Mouse (Mus musculus) kidney, postnatal 25 days (tissue): ENCODE results near the gene Suv39h2.

ENCODE experiments used
- DNase-seq, 2 experiments: peaks; one replicate each; pipeline ENCODE4 v3.0.0; 2021; ENCODE audit warnings: mixed read lengths in 2 of 2

Gene Suv39h2

DNA sequence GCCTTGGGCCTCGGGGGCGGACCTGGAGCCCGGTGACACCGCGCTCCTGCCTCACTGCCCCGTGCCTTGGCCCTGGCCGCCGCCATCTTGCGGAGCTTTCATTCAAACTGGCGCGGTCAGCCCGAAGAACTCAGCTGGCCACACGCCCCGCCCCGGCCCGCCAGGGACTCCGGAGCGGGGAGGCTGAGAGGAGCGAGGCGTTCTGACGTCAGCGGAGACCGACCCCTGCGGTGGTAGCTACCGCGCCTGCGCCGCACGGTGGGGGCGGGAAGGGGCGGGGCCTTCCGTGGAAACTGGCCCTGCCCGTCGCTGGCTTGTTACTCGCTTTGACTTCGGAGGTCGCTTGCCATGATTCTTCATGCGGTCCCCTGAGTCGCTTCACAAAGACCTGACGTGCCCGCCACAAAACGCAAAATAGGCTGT, at the start of gene Suv39h2:
Suv39h2 (minus strand) TSS at position 171 of the 423 bp plus-strand sequence.
- DNase-seq, result peak; percentile 97 to 98

DNA sequence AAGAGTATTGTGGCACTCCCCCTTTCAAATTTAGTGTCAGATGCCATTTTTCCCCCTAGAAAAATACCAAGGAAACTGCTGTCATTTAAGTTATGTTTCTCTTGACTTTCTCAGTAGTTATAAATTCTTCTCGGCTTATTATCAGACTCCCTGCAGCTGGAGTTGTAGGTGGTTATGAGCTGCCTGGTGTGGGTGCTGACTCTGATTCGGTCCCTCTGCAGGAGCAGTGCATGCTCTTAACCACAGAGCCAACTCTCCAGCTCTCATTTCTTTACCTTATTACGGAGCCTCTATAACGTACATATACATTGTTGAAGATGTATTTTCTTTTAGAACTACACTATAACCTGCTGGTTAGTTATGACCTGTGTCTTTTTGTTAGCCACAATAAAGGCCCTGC, 47.7 kb upstream of the Suv39h2 start:
- DNase-seq, result no peak

DNA sequence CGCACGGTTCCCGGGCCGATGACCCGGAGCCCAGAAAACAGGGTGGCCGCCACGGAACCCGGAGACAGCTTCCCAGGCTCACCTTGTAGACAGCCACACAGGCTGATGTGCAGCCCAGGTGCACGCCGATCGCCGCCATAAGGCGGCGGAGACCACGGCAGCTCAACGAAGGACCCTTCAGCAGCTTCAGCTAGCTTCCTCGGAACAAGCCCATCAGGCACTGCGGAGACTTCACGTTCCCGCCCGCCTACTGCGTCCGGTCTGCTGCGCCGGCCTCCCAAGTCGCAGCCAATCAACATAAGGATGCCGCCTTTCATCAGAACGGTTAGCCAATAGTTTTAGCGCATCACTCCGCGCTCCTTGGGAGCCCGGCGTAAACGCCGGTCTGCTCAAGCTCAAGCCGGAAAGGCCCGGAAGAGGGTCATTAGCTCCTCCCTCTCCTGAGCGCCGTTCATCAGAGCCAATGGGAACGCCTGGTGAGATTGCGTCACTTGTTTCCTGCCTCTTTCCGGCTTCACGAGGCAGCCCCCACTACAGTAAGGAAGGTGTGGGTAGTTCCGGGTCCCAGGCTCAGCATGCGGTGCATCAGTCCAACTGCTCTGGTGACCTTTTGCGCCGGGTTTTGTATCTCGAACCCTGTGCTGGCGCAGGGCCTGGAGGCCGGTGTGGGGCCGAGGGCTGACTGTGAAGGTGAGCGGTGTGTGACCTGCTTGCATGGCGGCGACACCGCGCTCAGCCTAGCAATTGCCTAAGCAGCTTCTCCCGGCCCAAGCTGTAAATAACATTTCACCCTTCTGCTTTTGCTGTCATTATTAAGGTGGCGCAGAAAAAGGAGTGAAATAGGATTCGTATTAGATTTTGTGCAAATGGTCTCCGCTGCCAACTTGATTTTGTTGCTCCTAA, 38.0 kb upstream of the Suv39h2 start, which contains the start of the genes Gm45902, Hspa14 and Cdnf:
Gm45902 (minus strand) TSS at position 239 of the 903 bp plus-strand sequence.
Hspa14 (minus strand) TSS at position 263 of the 903 bp plus-strand sequence.
Cdnf (plus strand) TSS at position 479 of the 903 bp plus-strand sequence.
- peak; percentile 97 to 99 for DNase-seq

GRCm38 (mm10) chr2:3512076-3512475, 37.2 kb upstream of the Suv39h2 start:
- DNase-seq, result peak; percentile 12 to 41

- no peak for DNase-seq
Observed at GRCm38 (mm10) chr2:3500886-3501285, 26.1 kb upstream of the Suv39h2 start.

- DNase-seq, result no peak
Observed at GRCm38 (mm10) chr2:3499543-3499942, 24.7 kb upstream of the Suv39h2 start.

DNA sequence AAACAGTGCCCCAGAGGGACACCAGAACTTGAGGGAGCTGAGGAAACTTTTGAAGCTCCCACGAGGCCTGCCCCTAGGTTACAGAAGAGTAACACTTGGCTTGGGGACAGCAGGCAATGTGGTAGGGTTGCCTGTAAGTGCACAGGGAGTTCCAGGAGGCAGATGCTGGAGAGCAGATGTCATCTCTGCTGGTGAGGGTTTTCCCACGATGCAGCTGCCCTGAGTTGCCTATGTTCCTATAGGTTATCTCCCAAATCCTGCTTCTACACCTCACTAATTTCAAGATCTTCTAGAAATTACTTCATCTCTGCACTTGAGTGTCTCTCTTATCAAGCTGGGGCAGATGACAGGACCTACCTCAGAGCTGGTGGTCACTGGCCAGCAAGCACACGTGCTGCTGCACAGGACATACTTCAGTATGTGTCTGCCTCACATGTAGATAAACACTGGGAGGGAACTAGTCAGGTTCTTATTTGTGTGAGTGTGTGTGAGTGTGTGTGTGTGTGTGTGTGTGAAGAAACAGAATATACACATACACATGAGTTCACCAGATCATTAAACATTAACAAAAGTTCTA, 19.1 kb upstream of the Suv39h2 start:
- DNase-seq, result no peak

DNA sequence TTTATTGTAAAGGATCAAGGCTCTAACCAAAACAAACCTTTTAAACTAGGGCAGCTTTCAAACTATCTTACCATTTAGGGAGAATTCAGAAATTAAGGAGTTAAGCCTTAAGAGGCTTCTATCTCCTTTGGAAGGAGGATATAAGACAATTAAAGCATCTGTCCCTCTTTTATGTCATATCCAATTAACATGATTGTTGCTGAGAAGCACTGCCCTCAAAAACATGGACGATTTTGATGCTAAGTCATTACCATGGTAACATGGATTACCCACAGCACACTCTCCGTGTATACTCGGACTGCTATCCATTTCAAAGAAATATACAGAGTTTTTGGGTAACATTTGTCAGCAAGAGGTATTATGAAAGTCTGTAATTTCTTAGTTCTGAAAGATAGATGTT, 15.0 kb upstream of the Suv39h2 start:
- no peak for DNase-seq

GRCm38 (mm10) chr2:3480239-3480638, 5.4 kb upstream of the Suv39h2 start:
- no peak for DNase-seq

- DNase-seq, result no peak
Observed at GRCm38 (mm10) chr2:3475746-3476251, 968 bp upstream of the Suv39h2 start.

DNA sequence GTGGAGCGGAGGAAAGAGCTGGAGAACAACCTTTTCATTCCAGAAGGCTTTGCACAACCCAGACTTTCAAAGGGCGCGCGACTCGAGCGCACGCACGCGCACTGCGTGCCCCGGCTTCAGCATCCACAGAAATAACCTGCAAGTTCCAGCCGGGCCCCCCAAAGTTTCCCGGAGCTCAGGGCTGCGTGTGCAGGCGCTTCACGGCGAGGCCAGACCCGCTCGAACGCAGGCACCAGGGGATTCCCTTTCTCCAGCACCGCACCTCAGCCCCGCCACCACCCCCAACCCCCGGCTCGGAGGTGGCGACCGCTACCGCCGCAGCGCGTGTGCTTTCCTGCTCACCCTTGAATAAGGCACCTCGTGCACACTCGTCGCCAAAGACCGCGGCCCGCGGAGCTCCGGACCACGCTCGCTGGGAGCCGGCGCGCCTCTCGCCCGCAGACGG, 448 bp downstream of the Suv39h2 start:
- DNase-seq, result peak; percentile 55 to 58

- DNase-seq, result no peak
Observed at GRCm38 (mm10) chr2:3473891-3474290, 940 bp downstream of the Suv39h2 start.

- DNase-seq, result no peak
Observed at GRCm38 (mm10) chr2:3456590-3456989, 18.2 kb downstream of the Suv39h2 start.

GRCm38 (mm10) chr2:3453096-3453495, 21.7 kb downstream of the Suv39h2 start:
- no peak for DNase-seq

DNA sequence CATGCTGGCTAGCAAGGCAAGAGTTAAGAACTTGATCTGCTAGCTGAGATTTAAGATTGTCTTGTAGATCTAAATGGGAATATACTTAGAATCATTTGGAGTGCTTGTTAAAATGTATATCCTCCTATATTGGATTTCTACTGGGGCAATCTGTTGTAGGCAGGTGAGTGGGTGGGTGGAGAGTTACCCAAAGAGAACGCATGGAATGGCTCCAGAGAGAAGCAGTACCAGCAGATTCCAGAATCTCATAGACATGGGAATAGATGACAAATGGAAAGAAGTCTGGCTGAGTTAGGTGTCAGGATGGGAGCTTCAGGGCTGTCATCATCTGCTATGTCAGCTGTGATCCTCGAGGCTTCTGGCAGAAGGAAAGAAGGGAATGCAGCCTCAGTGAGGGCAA, 25.4 kb downstream of the Suv39h2 start:
- no peak for DNase-seq

- no peak for DNase-seq
Observed at GRCm38 (mm10) chr2:3445984-3446383, 28.8 kb downstream of the Suv39h2 start.

DNA sequence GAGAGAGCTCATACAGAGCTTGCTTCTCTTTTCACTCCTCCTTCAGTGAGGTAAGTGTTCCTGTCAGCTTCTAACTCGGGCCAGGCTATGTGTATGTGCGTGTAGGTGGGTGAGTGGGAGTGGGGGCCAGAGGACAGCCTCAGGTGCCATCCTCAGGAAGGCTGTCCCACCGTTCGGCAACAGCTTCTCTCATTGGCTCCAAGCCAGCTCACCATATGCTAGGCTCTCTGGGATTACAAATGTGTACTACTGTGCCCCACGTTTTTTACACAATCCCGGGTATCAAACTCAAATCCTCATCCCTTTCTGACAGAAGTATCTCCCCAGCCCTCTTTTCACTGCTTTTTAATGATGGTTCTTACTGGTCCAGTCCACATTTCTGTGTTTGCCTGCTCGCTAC, 30.6 kb downstream of the Suv39h2 start:
- DNase-seq, result no peak

GRCm38 (mm10) chr2:3437956-3438355, 36.9 kb downstream of the Suv39h2 start:
- DNase-seq, result no peak

- no peak for DNase-seq
Observed at GRCm38 (mm10) chr2:3435369-3436061, 39.3 kb downstream of the Suv39h2 start.

GRCm38 (mm10) chr2:3430956-3431355, 43.9 kb downstream of the Suv39h2 start:
- DNase-seq, result no peak

- no peak for DNase-seq
Observed at GRCm38 (mm10) chr2:3424579-3424910, 50.3 kb downstream of the Suv39h2 start.

- peak; percentile 93 to 96 for DNase-seq
Observed at GRCm38 (mm10) chr2:3423841-3424578, 50.8 kb downstream of the Suv39h2 start, which contains the start of gene Dclre1c. TSS of gene Dclre1c (plus strand) at chr2:3424131.
